Mouse (Mus musculus) neural tube, embryonic 13.5 days (tissue): ENCODE measurements around the gene Slc37a1. TPM values are rescaled to one million over a fixed set of nuclear protein-coding genes. Genes with fewer than 3 reads are reported as not detected.

ENCODE experiments used
- ATAC-seq: fragments of 200-750 bp; cut with Nextera tagmentation; 2 replicates; pipeline ENCODE4 v1.8.0; 2017; ENCODE audit warnings: low read depth, mild to moderate bottlenecking, moderate TSS enrichment, moderate library complexity
- H3K27ac ChIP-seq: fragments of 300-500 bp; sonication (generic); replicated peaks from 2 replicates; pipeline ENCODE4 v1.5.1; 2015; ENCODE audit warnings: moderate library complexity, mild to moderate bottlenecking, inconsistent platforms
- H3K27me3 ChIP-seq: fragments of 300-500 bp; sonication (generic); 2 replicates; pipeline ENCODE4 v1.6.1; 2015; ENCODE audit warnings: mild to moderate bottlenecking, inconsistent platforms
- H3K36me3 ChIP-seq: fragments of 300-500 bp; sonication (generic); 2 replicates; pipeline ENCODE4 v1.6.1; 2015; ENCODE audit warnings: mild to moderate bottlenecking, inconsistent platforms
- H3K4me1 ChIP-seq: fragments of 300-500 bp; sonication (generic); replicated peaks from 2 replicates; pipeline ENCODE4 v1.6.1; 2015; ENCODE audit warnings: inconsistent platforms
- H3K4me2 ChIP-seq: fragments of 300-500 bp; sonication (generic); 2 replicates; pipeline ENCODE4 v1.6.1; 2015; ENCODE audit warnings: inconsistent platforms, mild to moderate bottlenecking, moderate library complexity
- H3K4me3 ChIP-seq: fragments of 300-500 bp; sonication (generic); 2 replicates; pipeline ENCODE4 v1.5.1; 2015; ENCODE audit warnings: mild to moderate bottlenecking, inconsistent platforms
- H3K9ac ChIP-seq: fragments of 300-500 bp; sonication (generic); 2 replicates; pipeline ENCODE4 v1.6.1; 2015; ENCODE audit warnings: moderate library complexity, mild to moderate bottlenecking, inconsistent platforms
- H3K9me3 ChIP-seq: fragments of 300-500 bp; sonication (generic); 2 replicates; pipeline ENCODE4 v1.6.1; 2016; ENCODE audit warnings: inconsistent platforms
- WGBS: fragments of 180-500 bp; shearing (Covaris S2); methylation state at CpG from one replicate; pipeline ENCODE4 v1.1.7; 2015; 5-methylcytosine and 5-hydroxymethylcytosine counted together
- polyA plus RNA-seq: library from polyadenylated mRNA; unstranded; fragments of >200 nt; fragmentation: Nextera tagmentation; extraction: Ambion mirVana; gene quantifications from 2 replicates; pipeline ENCODE4 v1.2.1, GENCODE M21; 2015

The Slc37a1 gene
- 13.3 and 14.6 TPM in 2 replicates for polyA plus RNA-seq

DNA sequence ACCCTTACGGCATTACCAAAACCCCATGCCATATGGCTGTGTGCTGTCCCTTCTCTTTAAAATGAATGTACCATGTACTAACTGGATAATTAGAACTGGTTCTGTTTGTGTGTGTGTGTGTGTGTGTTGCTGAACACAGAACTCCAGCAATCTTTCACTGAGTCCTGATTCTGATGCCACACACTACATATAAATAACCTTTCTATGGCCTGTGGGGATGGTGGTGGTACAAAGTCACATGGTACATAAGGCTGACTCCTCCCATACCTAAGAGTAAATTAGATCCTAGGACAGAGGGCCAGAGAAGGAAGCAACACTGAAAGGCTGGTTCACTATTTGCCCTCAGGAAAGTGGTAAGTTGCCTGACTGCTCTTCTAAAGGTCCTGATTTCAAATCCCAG is at the start of gene Slc37a1:
TSS of gene Slc37a1 (plus strand) at position 301 of the 400 bp plus-strand sequence.
- no peaks in the 10 kb centered on the region for H3K27me3 ChIP-seq
- H3K4me1 ChIP-seq: peaks cover 22% of the 10 kb centered on the region
- no peaks in the 10 kb centered on the region for H3K9me3 ChIP-seq
- no peak within 1 kb of the TSS for H3K4me3 ChIP-seq
- no peak within 1 kb of the TSS for H3K4me2 ChIP-seq
- H3K36me3 ChIP-seq: no peaks in the 10 kb centered on the region
- H3K9ac ChIP-seq: no peak within 1 kb of the TSS
- H3K27ac ChIP-seq: no peak within 1 kb of the TSS
- WGBS: 86% methylated on average over 1 of the region's 1 CpGs
- ATAC-seq: no peak

DNA sequence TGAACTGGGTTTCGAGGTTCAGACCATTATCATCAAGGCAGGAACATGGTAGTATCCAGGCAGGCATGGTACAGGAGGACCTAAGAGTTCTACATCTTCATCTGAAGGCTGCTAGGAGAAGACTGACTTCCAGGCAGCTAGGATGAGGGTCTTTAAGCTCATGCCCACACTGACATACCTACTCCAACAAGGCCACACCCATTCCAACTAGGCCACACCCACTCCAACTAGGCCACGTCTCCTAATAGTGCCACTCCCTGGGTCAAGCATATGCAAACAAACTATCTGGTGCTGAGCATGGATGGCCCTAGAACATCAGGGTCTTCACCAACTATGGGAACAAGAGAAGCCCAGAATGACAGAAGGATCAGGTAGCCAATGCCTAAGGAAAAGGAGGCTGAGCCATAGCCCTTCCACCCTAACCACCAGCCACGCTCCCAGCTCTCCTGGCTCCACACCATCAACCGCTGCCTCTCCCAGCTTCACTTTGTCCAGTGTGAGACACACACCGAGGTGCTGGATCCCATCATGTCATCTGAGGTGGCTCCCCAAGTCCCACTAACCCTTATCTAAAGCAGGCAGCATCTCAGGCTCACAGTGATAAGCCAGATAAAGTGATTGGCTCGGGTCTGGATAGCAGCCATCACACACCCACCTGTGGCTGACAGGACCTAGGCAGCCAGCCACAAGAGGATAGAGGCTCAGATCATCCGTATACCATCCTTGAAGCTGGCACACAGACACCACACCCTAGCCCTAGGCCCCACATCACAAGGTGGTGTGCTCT is 48.2 kb upstream of the Slc37a1 start:
- Histone ChIP-seq H3K36me3 (no peaks in the 10 kb centered on the region), H3K4me3 (no peak overlapping the region), H3K4me1 (no peaks in the 10 kb centered on the region), H3K27ac (no peak overlapping the region), H3K27me3 (no peaks in the 10 kb centered on the region), H3K9ac (no peak overlapping the region), H3K9me3 (no peaks in the 10 kb centered on the region), H3K4me2 (no peak overlapping the region)
- ATAC-seq: no peak
- WGBS: 86% methylated on average over 7 of the region's 7 CpGs

DNA sequence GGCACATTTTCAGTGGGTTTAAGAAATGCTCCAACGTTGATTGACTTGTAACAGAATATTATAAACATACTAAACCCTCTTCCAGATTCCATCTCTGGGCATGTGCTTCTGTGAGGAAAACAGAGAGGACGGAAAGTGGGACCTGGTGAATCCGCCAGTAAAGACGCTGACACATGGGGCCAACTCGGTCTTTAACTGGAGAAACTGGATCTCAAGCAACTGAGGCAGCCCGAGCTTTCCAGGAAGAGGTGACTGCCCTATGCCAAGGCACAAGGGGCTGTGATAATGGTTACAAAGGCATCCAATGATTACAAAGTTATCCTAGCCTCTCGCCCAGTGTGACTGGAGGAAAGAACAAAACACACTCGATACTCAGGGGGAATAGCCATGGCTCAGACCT is 45.4 kb upstream of the Slc37a1 start:
- no peak for ATAC-seq
- 88% methylated on average over 8 of the region's 8 CpGs for WGBS
- no peaks in the 10 kb centered on the region for H3K27me3 ChIP-seq
- no peak overlapping the region for H3K4me2 ChIP-seq
- H3K27ac ChIP-seq: no peak overlapping the region
- no peaks in the 10 kb centered on the region for H3K9me3 ChIP-seq
- H3K4me1 ChIP-seq: no peaks in the 10 kb centered on the region
- H3K36me3 ChIP-seq: no peaks in the 10 kb centered on the region
- no peak overlapping the region for H3K9ac ChIP-seq
- H3K4me3 ChIP-seq: no peak overlapping the region

DNA sequence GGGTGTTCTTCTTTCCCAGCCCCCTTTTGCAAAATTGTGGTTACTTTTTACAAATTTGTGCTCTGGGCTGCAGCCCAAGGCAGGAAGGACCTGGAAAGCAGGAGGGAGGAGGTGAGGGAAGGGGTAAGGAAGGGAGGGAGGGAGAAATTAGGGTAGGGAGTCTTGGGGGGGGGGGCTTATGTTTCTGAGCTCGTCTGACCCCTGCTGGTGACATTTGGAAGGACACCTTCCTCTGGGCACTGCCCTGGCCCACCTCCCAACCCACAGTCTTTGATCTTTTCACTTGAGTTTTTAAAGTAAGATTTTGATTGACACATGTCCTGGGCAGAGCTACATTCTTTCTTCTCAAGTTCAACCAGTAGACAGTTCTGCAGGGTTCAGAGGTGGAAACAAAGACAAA is 43.8 kb upstream of the Slc37a1 start:
- Histone ChIP-seq H3K9me3 (no peaks in the 10 kb centered on the region), H3K4me1 (no peaks in the 10 kb centered on the region), H3K36me3 (no peaks in the 10 kb centered on the region), H3K4me3 (no peak overlapping the region), H3K9ac (no peak overlapping the region), H3K27me3 (no peaks in the 10 kb centered on the region), H3K27ac (no peak overlapping the region), H3K4me2 (no peak overlapping the region)
- ATAC-seq: no peak
- 8% methylated on average over 1 of the region's 1 CpGs for WGBS

DNA sequence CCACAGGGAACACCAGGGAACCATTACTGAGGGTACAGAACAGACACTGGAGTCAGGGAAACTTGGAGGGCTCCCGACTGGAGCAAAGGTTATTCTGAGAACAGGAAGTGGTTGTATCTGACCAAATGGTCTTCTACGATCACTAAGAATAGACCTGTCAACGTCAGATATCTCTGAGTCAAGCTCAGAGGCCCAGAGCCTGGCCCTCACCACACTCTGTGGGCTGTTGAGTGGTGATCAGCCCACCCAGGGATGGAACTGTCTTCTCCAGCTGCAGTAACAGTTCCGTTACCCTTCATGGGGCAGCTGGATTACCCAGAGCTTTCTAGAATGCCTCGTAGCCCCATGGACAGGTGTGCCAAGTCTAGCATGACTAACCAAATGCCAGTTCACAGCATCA is 41.3 kb upstream of the Slc37a1 start:
- Histone ChIP-seq H3K36me3 (no peaks in the 10 kb centered on the region), H3K27me3 (no peaks in the 10 kb centered on the region), H3K27ac (no peak overlapping the region), H3K4me1 (no peaks in the 10 kb centered on the region), H3K4me3 (no peak overlapping the region), H3K9me3 (no peaks in the 10 kb centered on the region), H3K9ac (no peak overlapping the region), H3K4me2 (no peak overlapping the region)
- 82% methylated on average over 5 of the region's 5 CpGs for WGBS
- ATAC-seq: no peak

DNA sequence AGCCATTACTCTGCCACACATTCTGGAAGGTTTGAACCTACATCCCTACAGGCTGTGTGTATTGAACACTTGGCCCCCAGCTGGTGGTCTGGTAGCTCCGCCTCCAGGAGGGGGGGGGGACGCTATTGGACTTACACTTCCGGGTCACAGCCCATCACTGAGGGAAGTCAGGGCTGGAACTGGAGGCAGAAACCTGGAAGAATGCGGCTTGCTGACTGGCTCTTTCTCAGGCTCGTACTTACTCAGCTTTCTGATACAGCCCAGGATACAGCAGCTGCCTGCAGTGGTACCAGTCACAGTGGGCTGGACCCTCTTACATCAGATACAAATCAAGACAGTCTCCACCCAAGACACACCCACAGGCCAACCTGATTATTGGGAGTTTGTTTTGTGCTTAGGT is 39.4 kb upstream of the Slc37a1 start:
- Histone ChIP-seq H3K36me3 (no peaks in the 10 kb centered on the region), H3K9ac (no peak overlapping the region), H3K4me3 (no peak overlapping the region), H3K27me3 (no peaks in the 10 kb centered on the region), H3K4me2 (no peak overlapping the region), H3K4me1 (no peaks in the 10 kb centered on the region), H3K9me3 (no peaks in the 10 kb centered on the region), H3K27ac (no peak overlapping the region)
- no peak for ATAC-seq
- 31% methylated on average over 5 of the region's 5 CpGs for WGBS

DNA sequence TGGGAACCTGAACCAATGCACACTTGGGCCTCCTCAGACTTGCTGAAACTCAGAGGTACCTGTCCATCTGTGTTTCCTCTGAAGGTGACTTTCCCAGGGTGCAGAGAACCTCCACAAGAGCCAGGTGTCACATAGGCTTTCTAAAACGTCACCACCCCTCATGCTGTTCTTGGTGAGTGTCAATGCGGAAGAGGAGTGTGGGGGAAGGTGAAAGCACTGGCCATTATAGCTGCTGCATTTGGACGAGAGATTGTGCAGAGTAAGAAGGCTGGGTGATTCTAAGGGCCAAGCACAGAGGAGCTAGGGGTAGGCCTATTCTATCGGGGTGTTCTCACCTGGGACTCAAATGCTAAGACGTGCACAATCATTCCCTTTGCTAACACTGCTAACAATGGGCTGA is 32.6 kb upstream of the Slc37a1 start:
- H3K4me2 ChIP-seq: no peak overlapping the region
- no peak overlapping the region for H3K9ac ChIP-seq
- peaks cover 7% of the 10 kb centered on the region for H3K4me1 ChIP-seq
- no peak overlapping the region for H3K4me3 ChIP-seq
- H3K36me3 ChIP-seq: no peaks in the 10 kb centered on the region
- H3K27ac ChIP-seq: no peak overlapping the region
- no peaks in the 10 kb centered on the region for H3K9me3 ChIP-seq
- 67% methylated on average over 5 of the region's 5 CpGs for WGBS
- ATAC-seq: no peak
- H3K27me3 ChIP-seq: no peaks in the 10 kb centered on the region

DNA sequence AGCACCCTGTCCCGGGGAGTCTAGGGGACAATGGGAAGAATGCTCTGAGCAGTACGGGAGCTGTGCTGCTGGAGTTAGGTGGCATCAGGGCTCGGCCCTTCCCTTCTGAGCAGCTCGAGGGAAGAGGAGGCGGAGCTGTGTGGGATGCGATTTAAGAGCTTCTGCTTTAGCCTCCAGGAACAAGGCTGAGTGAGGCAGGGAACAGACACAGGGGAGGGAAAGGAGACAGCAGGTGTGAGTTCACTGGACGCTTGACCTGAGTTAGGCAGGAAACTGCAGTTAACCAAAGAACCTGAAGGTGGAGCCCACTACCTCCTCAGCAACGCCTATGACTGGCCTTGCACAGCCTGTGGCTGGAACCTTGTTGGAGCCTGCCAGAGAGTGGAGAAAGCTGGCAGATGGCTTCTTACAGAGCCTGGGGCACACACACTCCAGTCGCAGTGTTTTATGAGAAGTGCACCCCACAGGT is 32.1 kb upstream of the Slc37a1 start:
- Histone ChIP-seq H3K9me3 (no peaks in the 10 kb centered on the region), H3K4me2 (0 out of 2 replicates have a peak overlapping the region, but pooled peaks have one; percentile 17), H3K36me3 (no peaks in the 10 kb centered on the region), H3K4me3 (no peak overlapping the region), H3K27ac (no peak overlapping the region), H3K9ac (no peak overlapping the region), H3K27me3 (no peaks in the 10 kb centered on the region), H3K4me1 (peaks cover 7% of the 10 kb centered on the region)
- WGBS: 10% methylated on average over 9 of the region's 9 CpGs
- peak; percentile 91 for ATAC-seq

DNA sequence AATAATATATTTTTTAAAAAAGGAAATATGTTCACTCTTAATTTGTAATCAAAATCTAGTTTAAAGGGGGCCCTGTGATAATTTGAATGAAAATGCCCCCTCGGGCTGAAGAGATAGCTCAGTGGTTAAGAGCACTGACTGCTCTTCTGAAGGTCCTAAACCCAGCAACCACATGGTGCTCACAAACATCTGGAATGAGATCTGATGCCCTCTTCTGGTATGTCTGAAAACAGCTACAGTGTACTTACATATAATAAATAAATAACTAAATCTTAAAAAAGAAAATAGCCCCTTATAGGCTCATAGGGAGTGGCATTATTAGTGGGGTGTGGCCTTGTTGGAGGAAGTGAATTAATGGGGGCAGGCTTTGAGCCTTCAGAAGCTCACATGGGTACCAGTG is 29.4 kb upstream of the Slc37a1 start:
- Histone ChIP-seq H3K9ac (no peak overlapping the region), H3K27ac (no peak overlapping the region), H3K36me3 (no peaks in the 10 kb centered on the region), H3K4me1 (peaks cover 7% of the 10 kb centered on the region), H3K27me3 (no peaks in the 10 kb centered on the region), H3K4me3 (no peak overlapping the region), H3K4me2 (no peak overlapping the region), H3K9me3 (no peaks in the 10 kb centered on the region)
- ATAC-seq: no peak
- WGBS: 91% methylated on average over 1 of the region's 1 CpGs

DNA sequence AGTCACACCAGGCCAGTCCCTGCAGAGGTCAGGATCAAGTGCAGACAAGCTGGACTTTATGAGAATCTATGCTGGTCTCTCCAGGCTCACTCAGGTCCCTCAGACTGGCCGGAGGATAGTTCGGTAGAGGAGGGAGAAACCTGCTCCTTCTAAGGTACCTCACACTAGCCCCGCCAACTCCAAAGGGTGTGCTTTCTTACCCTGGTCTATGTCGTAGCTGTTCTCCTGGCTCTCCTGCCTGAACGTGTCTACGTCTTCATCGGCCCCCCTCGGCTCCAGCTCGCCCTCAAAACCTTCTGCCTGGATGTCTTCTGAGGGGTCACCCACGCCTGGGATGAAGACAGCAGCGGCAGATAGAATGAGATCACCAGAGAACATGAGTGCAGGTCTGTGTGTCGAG is 28.7 kb upstream of the Slc37a1 start:
- Histone ChIP-seq H3K27ac (no peak overlapping the region), H3K9me3 (no peaks in the 10 kb centered on the region), H3K4me3 (no peak overlapping the region), H3K4me2 (no peak overlapping the region), H3K4me1 (peaks cover 7% of the 10 kb centered on the region), H3K9ac (no peak overlapping the region), H3K27me3 (no peaks in the 10 kb centered on the region), H3K36me3 (no peaks in the 10 kb centered on the region)
- 92% methylated on average over 12 of the region's 12 CpGs for WGBS
- ATAC-seq: no peak

DNA sequence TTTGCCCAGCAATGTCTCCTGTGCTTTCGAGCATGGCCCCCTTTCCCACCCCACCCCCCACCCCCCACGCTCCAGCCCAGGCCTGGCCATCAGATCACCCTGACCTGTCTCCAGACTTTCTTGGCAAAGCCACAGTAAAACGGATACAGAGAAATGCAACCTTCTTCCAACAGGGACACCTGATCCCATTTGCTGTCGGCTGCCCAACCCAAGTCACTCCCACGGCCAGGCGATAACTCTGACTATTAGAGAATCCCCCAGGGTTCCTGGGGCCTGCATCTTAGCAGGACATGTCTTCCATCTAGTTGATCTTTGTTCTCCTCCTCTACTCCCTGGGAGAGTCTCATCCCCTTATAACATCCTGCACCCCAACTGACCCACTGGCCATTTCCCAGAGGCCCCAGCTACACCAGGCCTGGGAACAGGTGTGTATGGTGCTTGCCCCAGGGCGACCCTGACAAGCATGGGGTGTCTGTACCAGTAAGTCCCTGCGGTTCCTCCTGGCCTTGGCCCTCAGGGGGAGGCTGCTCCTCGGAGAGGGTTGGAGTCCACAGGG is 28.2 kb upstream of the Slc37a1 start:
- Histone ChIP-seq H3K9ac (no peak overlapping the region), H3K27ac (no peak overlapping the region)
- 88% methylated on average over 9 of the region's 9 CpGs for WGBS

DNA sequence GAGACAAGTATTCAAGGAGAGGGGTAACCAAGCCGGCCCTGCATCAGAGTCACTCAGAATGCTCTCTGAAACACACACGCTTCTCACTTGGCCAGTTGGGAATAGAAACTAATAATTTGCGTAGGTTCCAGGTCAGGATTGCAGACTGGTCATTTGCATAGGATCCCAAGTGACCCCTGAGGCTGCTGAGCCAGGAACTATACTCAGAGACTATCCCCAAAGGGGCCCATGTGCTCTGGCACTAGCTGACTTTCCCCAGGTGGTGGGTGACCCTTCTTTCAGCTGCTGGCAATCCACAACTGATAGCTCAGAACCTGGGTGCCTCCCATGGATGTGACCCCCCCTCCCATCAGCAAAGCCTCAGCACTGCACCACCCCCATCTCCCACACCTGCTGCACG is 27.4 kb upstream of the Slc37a1 start:
- H3K4me2 ChIP-seq: no peak overlapping the region
- no peak for ATAC-seq
- H3K9ac ChIP-seq: no peak overlapping the region
- no peaks in the 10 kb centered on the region for H3K36me3 ChIP-seq
- H3K27me3 ChIP-seq: no peaks in the 10 kb centered on the region
- peaks cover 7% of the 10 kb centered on the region for H3K4me1 ChIP-seq
- 61% methylated on average over 4 of the region's 4 CpGs for WGBS
- H3K9me3 ChIP-seq: no peaks in the 10 kb centered on the region
- no peak overlapping the region for H3K4me3 ChIP-seq
- no peak overlapping the region for H3K27ac ChIP-seq

More for the DNA sequence above, 28.2 kb upstream of the Slc37a1 start:
- Histone ChIP-seq H3K9me3 (no peaks in the 10 kb centered on the region), H3K4me2 (no peak overlapping the region), H3K27me3 (no peaks in the 10 kb centered on the region), H3K4me3 (no peak overlapping the region), H3K36me3 (no peaks in the 10 kb centered on the region), H3K4me1 (peaks cover 7% of the 10 kb centered on the region)
- ATAC-seq: no peak

DNA sequence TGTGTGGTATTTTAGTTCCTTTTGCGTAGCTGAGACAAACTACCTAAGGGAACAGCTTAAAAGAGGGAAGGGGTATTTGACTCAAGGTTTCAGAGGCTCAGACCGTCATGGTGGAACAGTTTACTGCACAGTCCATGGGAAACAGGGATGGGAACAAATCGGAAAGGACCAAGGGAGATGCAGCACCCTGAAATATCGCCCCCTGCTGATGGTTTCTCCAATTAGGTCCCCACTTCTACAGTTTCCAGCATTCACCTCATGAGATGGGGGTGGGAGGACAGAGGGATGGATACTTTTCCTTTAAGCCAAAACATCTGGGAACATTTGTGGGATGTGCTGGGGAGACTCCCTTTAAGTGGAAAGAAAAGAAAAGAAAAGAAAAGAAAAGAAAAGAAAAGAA is 26.8 kb upstream of the Slc37a1 start:
- Histone ChIP-seq H3K36me3 (no peaks in the 10 kb centered on the region), H3K27ac (no peak overlapping the region), H3K4me1 (peaks cover 2% of the 10 kb centered on the region), H3K27me3 (no peaks in the 10 kb centered on the region), H3K4me2 (no peak overlapping the region), H3K4me3 (no peak overlapping the region), H3K9ac (no peak overlapping the region), H3K9me3 (no peaks in the 10 kb centered on the region)
- 76% methylated on average over 4 of the region's 4 CpGs for WGBS
- ATAC-seq: no peak
